Mouse (Mus musculus): Measurements from ENCODE around the gene Mcf2l.

DNA sequence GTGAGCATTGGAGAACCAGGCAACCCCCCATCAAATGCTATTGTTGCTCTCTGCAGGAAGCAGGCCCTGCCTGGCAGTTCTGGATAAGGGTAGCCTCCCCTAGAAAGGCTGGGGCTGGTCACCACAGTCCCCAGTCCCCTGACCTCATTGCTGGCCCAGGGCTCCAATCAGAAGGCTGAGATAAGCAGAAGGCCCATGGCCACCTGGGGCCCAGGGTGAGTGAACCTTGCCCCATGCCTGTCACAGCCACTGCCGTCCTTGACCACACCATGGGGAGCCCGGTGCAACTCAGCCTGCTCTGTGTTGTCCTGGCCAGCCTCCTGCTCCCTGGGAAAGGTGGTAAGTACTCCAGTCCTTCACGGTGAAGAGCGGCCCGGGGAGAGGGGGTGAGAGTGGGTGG is 164.0 kb downstream of the Mcf2l start:
- TF ChIP-seq CTCF (IDR thresholded peaks at IDR 0.05; ENCODE audit: low read depth, low read length) = no peak
- no peak for TF ChIP-seq GATA1 (IDR thresholded peaks at IDR 0.05; ENCODE audit: borderline replicate concordance, low read length)
- TF ChIP-seq TAL1 (conservative IDR thresholded peaks at IDR 0.05; ENCODE audit: low read depth, low read length) = no peak
- TF ChIP-seq GATA2 (IDR thresholded peaks at IDR 0.05; ENCODE audit: borderline replicate concordance, low read depth, low read length) = no peak
- no peak for TF ChIP-seq POLR2AphosphoS5 (IDR thresholded peaks at IDR 0.05; ENCODE audit: insufficient replicate concordance, low read depth, low read length)

Measured in G1E (cell line).